Mouse (Mus musculus) heart, embryonic 13.5 days (tissue): ENCODE data around the gene Atp7b. TPM values are rescaled to one million over a fixed set of nuclear protein-coding genes. Genes with fewer than 3 reads are reported as not detected.

Source experiments
- ATAC-seq: fragments of 200-750 bp; cut with Nextera tagmentation; 2 replicates; pipeline ENCODE4 v1.8.0; 2017; ENCODE audit warnings: moderate TSS enrichment; ENCODE audit not compliant: insufficient number of reproducible peaks, low FRiP score, low TSS enrichment; ENCODE audit errors: extremely low read depth
- H3K27ac ChIP-seq: fragments of 300-500 bp; sonication (generic); replicated peaks from 2 replicates; pipeline ENCODE4 v1.5.1; 2015; ENCODE audit warnings: moderate library complexity, mild to moderate bottlenecking, inconsistent platforms
- H3K27me3 ChIP-seq: fragments of 300-500 bp; sonication (generic); replicated peaks from 2 replicates; pipeline ENCODE4 v1.6.1; 2015; ENCODE audit warnings: mild to moderate bottlenecking, inconsistent platforms
- H3K36me3 ChIP-seq: fragments of 300-500 bp; sonication (generic); 2 replicates; pipeline ENCODE4 v1.6.1; 2015; ENCODE audit warnings: mild to moderate bottlenecking, inconsistent platforms
- H3K4me1 ChIP-seq: fragments of 300-500 bp; sonication (generic); 2 replicates; pipeline ENCODE4 v1.6.1; 2015; ENCODE audit warnings: inconsistent platforms
- H3K4me2 ChIP-seq: fragments of 300-500 bp; sonication (generic); 2 replicates; pipeline ENCODE4 v1.6.1; 2015; ENCODE audit warnings: inconsistent platforms, mild to moderate bottlenecking, moderate library complexity
- H3K4me3 ChIP-seq: fragments of 300-500 bp; sonication (generic); 2 replicates; pipeline ENCODE4 v1.5.1; 2015; ENCODE audit warnings: moderate library complexity, mild to moderate bottlenecking, inconsistent platforms
- H3K9ac ChIP-seq: fragments of 300-500 bp; sonication (generic); 2 replicates; pipeline ENCODE4 v1.6.1; 2015; ENCODE audit warnings: inconsistent platforms, mild to moderate bottlenecking, moderate library complexity
- H3K9me3 ChIP-seq: fragments of 300-500 bp; sonication (generic); 2 replicates; pipeline ENCODE4 v1.6.1; 2016; ENCODE audit warnings: inconsistent platforms
- WGBS: fragments of 180-500 bp; shearing (Covaris S2); methylation state at CpG from one replicate; pipeline ENCODE4 v1.1.7; 2015; ENCODE audit warnings: mixed read lengths; 5-methylcytosine and 5-hydroxymethylcytosine counted together
- polyA plus RNA-seq: library from polyadenylated mRNA; unstranded; fragments of >200 nt; fragmentation: Nextera tagmentation; extraction: Ambion mirVana; gene quantifications from 2 replicates; pipeline ENCODE4 v1.2.1, GENCODE M21; 2015

The Atp7b gene
- polyA plus RNA-seq, 1 experiment from 2014 or later: 1.4 TPM

- no peak for ATAC-seq
- 60% methylated on average over 12 of the region's 12 CpGs for WGBS
- Histone ChIP-seq H3K36me3 (no peaks in the 10 kb centered on the region), H3K27ac (no peak overlapping the region), H3K4me2 (no peak overlapping the region), H3K9me3 (no peaks in the 10 kb centered on the region), H3K27me3 (peaks cover 26% of the 10 kb centered on the region), H3K4me3 (no peak overlapping the region), H3K4me1 (peaks cover 4% of the 10 kb centered on the region; the same call in 1 of the 2 replicates), H3K9ac (no peak overlapping the region)
Measured at GRCm38 (mm10) chr8:22054674-22055491, 5.2 kb downstream of the Atp7b start.

- ATAC-seq: no peak
Measured at GRCm38 (mm10) chr8:22047699-22048464, 12.2 kb downstream of the Atp7b start.

GRCm38 (mm10) chr8:22043706-22044105, 16.4 kb downstream of the Atp7b start:
- no peaks in the 10 kb centered on the region for H3K9me3 ChIP-seq
- H3K27me3 ChIP-seq: peaks cover 13% of the 10 kb centered on the region
- no peak overlapping the region for H3K9ac ChIP-seq
- WGBS: 57% methylated on average over 12 of the region's 12 CpGs
- H3K4me1 ChIP-seq: peaks cover 14% of the 10 kb centered on the region; the same call in 1 of the 2 replicates
- H3K36me3 ChIP-seq: no peaks in the 10 kb centered on the region
- no peak overlapping the region for H3K27ac ChIP-seq
- no peak overlapping the region for H3K4me3 ChIP-seq
- ATAC-seq: no peak
- H3K4me2 ChIP-seq: no peak overlapping the region

More at GRCm38 (mm10) chr8:22047699-22048464, 12.2 kb downstream of the Atp7b start:
- H3K4me1 ChIP-seq: 0 out of 2 replicates have a peak, but pooled peaks cover 7% of the 10 kb centered on the region
- 73% methylated on average over 2 of the region's 2 CpGs for WGBS
- no peak overlapping the region for H3K4me2 ChIP-seq
- no peaks in the 10 kb centered on the region for H3K9me3 ChIP-seq
- no peak overlapping the region for H3K9ac ChIP-seq
- no peak overlapping the region for H3K27ac ChIP-seq
- no peak overlapping the region for H3K4me3 ChIP-seq
- H3K27me3 ChIP-seq: no peaks in the 10 kb centered on the region
- no peaks in the 10 kb centered on the region for H3K36me3 ChIP-seq

GRCm38 (mm10) chr8:22042515-22042914, 17.6 kb downstream of the Atp7b start:
- Histone ChIP-seq H3K4me3 (no peak overlapping the region), H3K4me2 (no peak overlapping the region), H3K9ac (no peak overlapping the region), H3K36me3 (no peaks in the 10 kb centered on the region), H3K9me3 (no peaks in the 10 kb centered on the region), H3K27me3 (peaks cover 13% of the 10 kb centered on the region), H3K27ac (no peak overlapping the region), H3K4me1 (peaks cover 11% of the 10 kb centered on the region; the same call in 1 of the 2 replicates)
- WGBS: 78% methylated on average over 3 of the region's 3 CpGs
- ATAC-seq: no peak

- Histone ChIP-seq H3K9me3 (no peaks in the 10 kb centered on the region), H3K27ac (no peak overlapping the region), H3K4me2 (no peak overlapping the region), H3K36me3 (no peaks in the 10 kb centered on the region), H3K9ac (no peak overlapping the region), H3K4me1 (peaks cover 11% of the 10 kb centered on the region; the same call in 1 of the 2 replicates), H3K27me3 (peaks cover 13% of the 10 kb centered on the region), H3K4me3 (no peak overlapping the region)
- no peak for ATAC-seq
- WGBS: 48% methylated on average over 6 of the region's 6 CpGs
Measured at GRCm38 (mm10) chr8:22040153-22040509, 20.0 kb downstream of the Atp7b start.

- no peak for ATAC-seq
- peak overlapping the region; percentile 13; the same call in 1 of the 2 replicates for H3K4me3 ChIP-seq
- no peaks in the 10 kb centered on the region for H3K9me3 ChIP-seq
- H3K4me2 ChIP-seq: peak overlapping the region; percentile 33
- peaks cover 11% of the 10 kb centered on the region; the same call in 1 of the 2 replicates for H3K4me1 ChIP-seq
- peak overlapping the region; percentile 8; the same call in 1 of the 2 replicates for H3K9ac ChIP-seq
- H3K27ac ChIP-seq: no peak overlapping the region
- H3K36me3 ChIP-seq: no peaks in the 10 kb centered on the region
- 17% methylated on average over 15 of the region's 15 CpGs for WGBS
- H3K27me3 ChIP-seq: peaks cover 13% of the 10 kb centered on the region
Measured at GRCm38 (mm10) chr8:22039468-22040152, 20.5 kb downstream of the Atp7b start.

GRCm38 (mm10) chr8:22037022-22037421, 23.1 kb downstream of the Atp7b start:
- Histone ChIP-seq H3K9ac (no peak overlapping the region), H3K36me3 (no peaks in the 10 kb centered on the region), H3K27me3 (peaks cover 13% of the 10 kb centered on the region), H3K4me3 (no peak overlapping the region), H3K27ac (no peak overlapping the region), H3K9me3 (no peaks in the 10 kb centered on the region), H3K4me1 (peaks cover 7% of the 10 kb centered on the region; the same call in 1 of the 2 replicates), H3K4me2 (no peak overlapping the region)
- ATAC-seq: no peak
- WGBS: 55% methylated on average over 7 of the region's 7 CpGs

- Histone ChIP-seq H3K27me3 (peaks cover 13% of the 10 kb centered on the region), H3K9ac (no peak overlapping the region), H3K9me3 (no peaks in the 10 kb centered on the region), H3K4me1 (peaks cover 7% of the 10 kb centered on the region; the same call in 1 of the 2 replicates), H3K27ac (no peak overlapping the region), H3K4me3 (no peak overlapping the region), H3K4me2 (no peak overlapping the region), H3K36me3 (no peaks in the 10 kb centered on the region)
- 89% methylated on average over 9 of the region's 9 CpGs for WGBS
- ATAC-seq: no peak
Measured at GRCm38 (mm10) chr8:22036137-22036536, 24.0 kb downstream of the Atp7b start.

- H3K9me3 ChIP-seq: no peaks in the 10 kb centered on the region
- H3K4me3 ChIP-seq: no peak overlapping the region
- no peak overlapping the region for H3K9ac ChIP-seq
- no peaks in the 10 kb centered on the region for H3K4me1 ChIP-seq
- H3K4me2 ChIP-seq: no peak overlapping the region
- no peak overlapping the region for H3K27ac ChIP-seq
- no peaks in the 10 kb centered on the region for H3K27me3 ChIP-seq
- 70% methylated on average over 3 of the region's 3 CpGs for WGBS
- H3K36me3 ChIP-seq: no peaks in the 10 kb centered on the region
- ATAC-seq: no peak
Measured at GRCm38 (mm10) chr8:22030990-22031389, 29.1 kb downstream of the Atp7b start.

- H3K9ac ChIP-seq: no peak overlapping the region
- no peaks in the 10 kb centered on the region for H3K36me3 ChIP-seq
- H3K27ac ChIP-seq: no peak overlapping the region
- H3K27me3 ChIP-seq: no peaks in the 10 kb centered on the region
- no peak for ATAC-seq
- H3K9me3 ChIP-seq: no peaks in the 10 kb centered on the region
- no peaks in the 10 kb centered on the region for H3K4me1 ChIP-seq
- no peak overlapping the region for H3K4me2 ChIP-seq
- H3K4me3 ChIP-seq: no peak overlapping the region
- 75% methylated on average over 3 of the region's 3 CpGs for WGBS
Measured at GRCm38 (mm10) chr8:22028973-22029372, 31.1 kb downstream of the Atp7b start.

GRCm38 (mm10) chr8:22025241-22025640, 34.9 kb downstream of the Atp7b start:
- H3K4me1 ChIP-seq: no peaks in the 10 kb centered on the region

More at GRCm38 (mm10) chr8:22025241-22025640, 34.9 kb downstream of the Atp7b start:
- no peaks in the 10 kb centered on the region for H3K9me3 ChIP-seq
- H3K27me3 ChIP-seq: no peaks in the 10 kb centered on the region
- 66% methylated on average over 4 of the region's 4 CpGs for WGBS
- H3K36me3 ChIP-seq: no peaks in the 10 kb centered on the region
- H3K9ac ChIP-seq: no peak overlapping the region
- no peak for ATAC-seq
- no peak overlapping the region for H3K4me3 ChIP-seq
- no peak overlapping the region for H3K27ac ChIP-seq
- H3K4me2 ChIP-seq: no peak overlapping the region
